Mouse (Mus musculus) brain, embryonic 14.5 days (tissue): ENCODE measurements around the gene Zscan25.
"Not testable (repeated sequence)": the region's sequence is repeated elsewhere in the genome, so short reads cannot be mapped to it uniquely, and the experiment has no call there.

ENCODE experiments used
- CTCF ChIP-seq: fragments of 200-500 bp; IDR thresholded peaks from 2 replicates; pipeline ENCODE4 v1.5.1; 2012; ENCODE audit warnings: inconsistent platforms, mild to moderate bottlenecking, moderate library complexity, borderline replicate concordance; ENCODE audit not compliant: insufficient read depth, insufficient read length; ENCODE audit errors: extremely low read depth
- POLR2A ChIP-seq: fragments of 200-500 bp; IDR thresholded peaks from 2 replicates; pipeline ENCODE4 v1.6.1; 2012; ENCODE audit warnings: mild to moderate bottlenecking, inconsistent platforms, borderline replicate concordance; ENCODE audit not compliant: poor library complexity, insufficient read depth, insufficient read length, severe bottlenecking; ENCODE audit errors: extremely low read depth

DNA sequence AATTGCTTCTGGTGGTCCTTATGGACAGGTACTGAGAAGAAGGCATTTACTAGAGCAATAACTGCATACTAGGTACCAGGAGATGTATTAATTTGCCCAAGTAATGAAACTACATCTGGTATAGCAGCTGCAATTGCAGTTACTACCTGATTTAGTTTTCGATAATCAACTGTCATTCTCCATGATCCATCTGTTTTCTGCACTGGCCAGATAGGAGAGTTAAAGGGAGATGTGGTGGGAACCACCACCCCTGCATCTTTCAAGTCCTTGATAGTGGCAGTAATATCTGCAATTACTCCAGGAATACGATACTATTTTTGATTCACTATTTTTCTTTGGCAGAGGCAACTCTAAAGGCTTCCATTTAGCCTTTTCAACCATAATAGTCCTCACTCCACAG, 6.7 kb upstream of the Zscan25 start:
- TF ChIP-seq POLR2A, CTCF: not testable (repeated sequence)
